Comparison of ENCODE assay signal across 8 mouse cellular contexts in genomic region chr1:36938348-36938747, GRCm38 (mm10). TPM values are rescaled to one million over a fixed set of nuclear protein-coding genes. Genes with fewer than 3 reads are reported as not detected.
DNase-seq lines count a peak whose midpoint lies in the region; ATAC-seq and TF ChIP-seq lines count a peak whose summit lies in the region.

No protein-coding gene starts in this region.

- H3K27me3 ChIP-seq in erythroblast, embryonic 14.5 days (ENCODE audit: control insufficient read depth): no peaks in the 10 kb centered on the region
- no peaks in the 10 kb centered on the region for H3K27me3 ChIP-seq in thymus, adult 2 months (ENCODE audit: control insufficient read depth, insufficient read depth, low read length)
- H3K27me3 ChIP-seq in liver, embryonic 12.5 days (replicated peaks): no peaks in the 10 kb centered on the region

- no peak for DNase-seq in thymus, adult 2 months
- no peak for DNase-seq in thymus, postnatal 14 days
- no peak for DNase-seq in frontal cortex, postnatal 25 days (ENCODE audit: low spot score in 2 of 2)
- no peak for DNase-seq in frontal cortex, postnatal 14 days (ENCODE audit: low spot score in 2 of 2)

- TF ChIP-seq CTCF in thymus, adult 2 months (IDR thresholded peaks at IDR 0.05; ENCODE audit: borderline replicate concordance, control insufficient read depth, extremely low read depth, insufficient read depth, low read length, poor library complexity): no peak

- H3K9ac ChIP-seq in liver, embryonic 12.5 days: peak overlapping the region; percentile 100

- WGBS in thymus, adult 2 months: under 1% methylated on average over 9 of the region's 9 CpGs
- 3% methylated on average over 9 of the region's 9 CpGs for WGBS in liver, embryonic 12.5 days (ENCODE audit: insufficient replicate concordance)

- H3K4me3 ChIP-seq in erythroblast, embryonic 14.5 days (replicated peaks): peak overlapping the region; percentile 92
- peak overlapping the region; percentile 93 for H3K4me3 ChIP-seq in thymus, adult 2 months (ENCODE audit: control insufficient read depth, insufficient read depth, low read length)
- peak overlapping the region; percentile 100 for H3K4me3 ChIP-seq in liver, embryonic 12.5 days

- no peaks in the 10 kb centered on the region for H3K9me3 ChIP-seq in erythroblast, embryonic 14.5 days (ENCODE audit: control insufficient read depth, low read length)
- no peaks in the 10 kb centered on the region for H3K9me3 ChIP-seq in liver, embryonic 12.5 days (replicated peaks)

- TF ChIP-seq POLR2A in thymus, adult 2 months (IDR thresholded peaks at IDR 0.05; ENCODE audit: control insufficient read depth, extremely low read depth, insufficient read depth, low read length, poor library complexity): no peak

- peaks cover 74% of the 10 kb centered on the region for H3K4me1 ChIP-seq in erythroblast, embryonic 14.5 days (ENCODE audit: control insufficient read depth)
- peaks cover 5% of the 10 kb centered on the region for H3K4me1 ChIP-seq in thymus, adult 2 months (replicated peaks; ENCODE audit: control insufficient read depth, insufficient read depth, low read length)
- peaks cover 81% of the 10 kb centered on the region for H3K4me1 ChIP-seq in liver, embryonic 12.5 days

- H3K27ac ChIP-seq in thymus, adult 2 months (ENCODE audit: control insufficient read depth, insufficient read depth, low read length): no peak overlapping the region
- peak overlapping the region; percentile 92 for H3K27ac ChIP-seq in liver, embryonic 12.5 days

- H3K4me2 ChIP-seq in liver, embryonic 12.5 days: peak overlapping the region; percentile 80

- H3K36me3 ChIP-seq in erythroblast, embryonic 14.5 days (ENCODE audit: control insufficient read depth): peaks cover 21% of the 10 kb centered on the region
- H3K36me3 ChIP-seq in thymus, adult 2 months (ENCODE audit: control insufficient read depth, insufficient read depth, low read length): no peaks in the 10 kb centered on the region
- no peaks in the 10 kb centered on the region for H3K36me3 ChIP-seq in liver, embryonic 12.5 days

- ATAC-seq in erythroblast, adult 5-6 weeks (replicated peaks; ENCODE audit: low FRiP score, poor library complexity, severe bottlenecking): no peak
- ATAC-seq in liver, embryonic 12.5 days: no peak
- no peak for ATAC-seq in granulocyte monocyte progenitor cell, adult 5-6 weeks (replicated peaks; ENCODE audit: poor library complexity, severe bottlenecking)

RNA-seq across cellular contexts. Expression of gene Tmem131, which starts 5.1 kb away (rescaled TPM):
- 7.8 and 8.1 TPM in 2 replicates for polyA plus RNA-seq in erythroblast, embryonic 14.5 days (2012)
- total RNA-seq in erythroblast, adult 5-6 weeks (2015; ENCODE audit: low replicate concordance): 214 and 220 TPM in 2 replicates
- total RNA-seq in erythroblast, adult 5-6 weeks (2017; ENCODE audit: low replicate concordance): 159 and 168 TPM in 2 replicates
- polyA plus RNA-seq in thymus, adult 2 months (2012; rRNA removed): 51.1 and 62.0 TPM in 2 replicates
- polyA plus RNA-seq in liver, embryonic 12.5 days (2016; fragmentation: Nextera tagmentation; extraction: Ambion mirVana): 14.9 and 15.4 TPM in 2 replicates
- 30.8 and 35.4 TPM in 2 replicates for total RNA-seq in granulocyte monocyte progenitor cell, adult 5-6 weeks (2014; fragmentation: Nextera tagmentation)
- 12.9 and 13.4 TPM in 2 replicates for total RNA-seq in granulocyte monocyte progenitor cell, adult 5-6 weeks (2017)
